Mouse (Mus musculus): ENCODE data around the gene Fig4. TPM values are rescaled to one million over a fixed set of nuclear protein-coding genes. Genes with fewer than 3 reads are reported as not detected.

Gene Fig4
- total RNA-seq, 1 experiment = 24.6 TPM

- DNase-seq (ENCODE audit: low read depth, low spot score) = no peak
- no peaks in the 10 kb centered on the region; a peak in 1 of 4 replicates for H3K4me1 ChIP-seq (ENCODE audit: control insufficient read depth in 2 of 2, insufficient read depth in 2 of 2, low read length in 2 of 2, poor library complexity in 1 of 2)
- no peak for TF ChIP-seq CHD2 (IDR thresholded peaks at IDR 0.05; ENCODE audit: low read depth, low read length)
- TF ChIP-seq HCFC1 (IDR thresholded peaks at IDR 0.05; ENCODE audit: borderline replicate concordance, insufficient read depth, low read length) = no peak
- no peak for TF ChIP-seq MAFK (IDR thresholded peaks at IDR 0.05; ENCODE audit: insufficient read depth, low read depth, low read length)
- TF ChIP-seq ZNF384 (IDR thresholded peaks at IDR 0.05; ENCODE audit: low read depth, low read length) = no peak
- no peak for TF ChIP-seq ZC3H11A (IDR thresholded peaks at IDR 0.05; ENCODE audit: borderline replicate concordance, low read depth, low read length)
These were observed 41.2 kb downstream of the Fig4 start for GRCm38 (mm10) chr10:41261889-41262288.

GRCm38 (mm10) chr10:41261218-41261617 lies 41.8 kb downstream of the Fig4 start:
- H3K9ac ChIP-seq (ENCODE audit: insufficient read depth, low read depth, low read length, poor library complexity, severe bottlenecking) = no peak overlapping the region
- H3K4me3 ChIP-seq (ENCODE audit: insufficient read depth in 1 of 2, low read depth in 1 of 2, low read length in 2 of 2, poor library complexity in 1 of 2, severe bottlenecking in 1 of 2) = no peak overlapping the region
- H3K4me1 ChIP-seq (ENCODE audit: control insufficient read depth in 2 of 2, insufficient read depth in 2 of 2, low read length in 2 of 2, poor library complexity in 1 of 2) = no peaks in the 10 kb centered on the region; a peak in 1 of 4 replicates
- in situ Hi-C loops (cut with MboI; ENCODE audit: low sequenced_read_pairs in 2 of 2, unreplicated experiment in 2 of 2) = no loop called here
- H3K9me3 ChIP-seq (ENCODE audit: control insufficient read depth, insufficient read depth, low read depth, low read length) = no peaks in the 10 kb centered on the region
- no peak overlapping the region for H3K27ac ChIP-seq (ENCODE audit: insufficient read depth, low read depth, low read length, poor library complexity, severe bottlenecking)
- no peak for DNase-seq (ENCODE audit: low read depth, low spot score)
- H3K36me3 ChIP-seq (ENCODE audit: control insufficient read depth, insufficient read depth, low read length, poor library complexity, severe bottlenecking) = peaks cover 5% of the 10 kb centered on the region; the same call in 1 of the 2 replicates
- no peak for TF ChIP-seq HCFC1 (IDR thresholded peaks at IDR 0.05; ENCODE audit: borderline replicate concordance, insufficient read depth, low read length)
- TF ChIP-seq MAFK (IDR thresholded peaks at IDR 0.05; ENCODE audit: insufficient read depth, low read depth, low read length) = no peak
- no peak for TF ChIP-seq ZC3H11A (IDR thresholded peaks at IDR 0.05; ENCODE audit: borderline replicate concordance, low read depth, low read length)
- TF ChIP-seq ZNF384 (IDR thresholded peaks at IDR 0.05; ENCODE audit: low read depth, low read length) = no peak
- TF ChIP-seq CHD2 (IDR thresholded peaks at IDR 0.05; ENCODE audit: low read depth, low read length) = no peak

More at GRCm38 (mm10) chr10:41261889-41262288, 41.2 kb downstream of the Fig4 start:
- in situ Hi-C loops (cut with MboI; ENCODE audit: low sequenced_read_pairs in 2 of 2, unreplicated experiment in 2 of 2) = no loop called here
- Histone ChIP-seq H3K9ac (ENCODE audit: insufficient read depth, low read depth, low read length, poor library complexity, severe bottlenecking) (no peak overlapping the region), H3K36me3 (ENCODE audit: control insufficient read depth, insufficient read depth, low read length, poor library complexity, severe bottlenecking) (peaks cover 5% of the 10 kb centered on the region; the same call in 1 of the 2 replicates), H3K27ac (ENCODE audit: insufficient read depth, low read depth, low read length, poor library complexity, severe bottlenecking) (no peak overlapping the region), H3K4me3 (ENCODE audit: insufficient read depth in 1 of 2, low read depth in 1 of 2, low read length in 2 of 2, poor library complexity in 1 of 2, severe bottlenecking in 1 of 2) (no peak overlapping the region), H3K9me3 (ENCODE audit: control insufficient read depth, insufficient read depth, low read depth, low read length) (no peaks in the 10 kb centered on the region)

GRCm38 (mm10) chr10:41260243-41261006 lies 42.6 kb downstream of the Fig4 start:
- Histone ChIP-seq H3K9me3 (ENCODE audit: control insufficient read depth, insufficient read depth, low read depth, low read length) (no peaks in the 10 kb centered on the region), H3K4me1 (ENCODE audit: control insufficient read depth in 2 of 2, insufficient read depth in 2 of 2, low read length in 2 of 2, poor library complexity in 1 of 2) (no peaks in the 10 kb centered on the region; a peak in 1 of 4 replicates), H3K9ac (ENCODE audit: insufficient read depth, low read depth, low read length, poor library complexity, severe bottlenecking) (no peak overlapping the region), H3K4me3 (ENCODE audit: insufficient read depth in 1 of 2, low read depth in 1 of 2, low read length in 2 of 2, poor library complexity in 1 of 2, severe bottlenecking in 1 of 2) (no peak overlapping the region), H3K27ac (ENCODE audit: insufficient read depth, low read depth, low read length, poor library complexity, severe bottlenecking) (no peak overlapping the region), H3K36me3 (ENCODE audit: control insufficient read depth, insufficient read depth, low read length, poor library complexity, severe bottlenecking) (peaks cover 8% of the 10 kb centered on the region)
- no peak for TF ChIP-seq MAFK (IDR thresholded peaks at IDR 0.05; ENCODE audit: insufficient read depth, low read depth, low read length)
- TF ChIP-seq CHD2 (IDR thresholded peaks at IDR 0.05; ENCODE audit: low read depth, low read length) = no peak
- TF ChIP-seq ZNF384 (IDR thresholded peaks at IDR 0.05; ENCODE audit: low read depth, low read length) = no peak
- TF ChIP-seq HCFC1 (IDR thresholded peaks at IDR 0.05; ENCODE audit: borderline replicate concordance, insufficient read depth, low read length) = no peak
- TF ChIP-seq ZC3H11A (IDR thresholded peaks at IDR 0.05; ENCODE audit: borderline replicate concordance, low read depth, low read length) = no peak
- no peak for DNase-seq (ENCODE audit: low read depth, low spot score)
- in situ Hi-C loops (cut with MboI; ENCODE audit: low sequenced_read_pairs in 2 of 2, unreplicated experiment in 2 of 2) = no loop called here

GRCm38 (mm10) chr10:41250749-41251065 lies 52.4 kb downstream of the Fig4 start:
- no peak overlapping the region for H3K9ac ChIP-seq (ENCODE audit: insufficient read depth, low read depth, low read length, poor library complexity, severe bottlenecking)
- no peak for DNase-seq (ENCODE audit: low read depth, low spot score)
- H3K36me3 ChIP-seq (ENCODE audit: control insufficient read depth, insufficient read depth, low read length, poor library complexity, severe bottlenecking) = peaks cover 13% of the 10 kb centered on the region; the same call in 1 of the 2 replicates
- no peaks in the 10 kb centered on the region for H3K9me3 ChIP-seq (ENCODE audit: control insufficient read depth, insufficient read depth, low read depth, low read length)
- in situ Hi-C loops (cut with MboI; ENCODE audit: low sequenced_read_pairs in 2 of 2, unreplicated experiment in 2 of 2) = no loop called here
- H3K4me3 ChIP-seq (ENCODE audit: insufficient read depth in 1 of 2, low read depth in 1 of 2, low read length in 2 of 2, poor library complexity in 1 of 2, severe bottlenecking in 1 of 2) = no peak overlapping the region
- TF ChIP-seq CHD2 (IDR thresholded peaks at IDR 0.05; ENCODE audit: low read depth, low read length) (no peak), ZNF384 (IDR thresholded peaks at IDR 0.05; ENCODE audit: low read depth, low read length) (no peak), HCFC1 (IDR thresholded peaks at IDR 0.05; ENCODE audit: borderline replicate concordance, insufficient read depth, low read length) (no peak), MAFK (IDR thresholded peaks at IDR 0.05; ENCODE audit: insufficient read depth, low read depth, low read length) (no peak), ZC3H11A (IDR thresholded peaks at IDR 0.05; ENCODE audit: borderline replicate concordance, low read depth, low read length) (no peak)
- H3K27ac ChIP-seq (ENCODE audit: insufficient read depth, low read depth, low read length, poor library complexity, severe bottlenecking) = no peak overlapping the region
- H3K4me1 ChIP-seq (ENCODE audit: control insufficient read depth in 2 of 2, insufficient read depth in 2 of 2, low read length in 2 of 2, poor library complexity in 1 of 2) = no peaks in the 10 kb centered on the region
